Mouse (Mus musculus) limb, embryonic 10.5 days (tissue): ENCODE measurements around the gene Gm10721. TPM values are rescaled to one million over a fixed set of nuclear protein-coding genes. Genes with fewer than 3 reads are reported as not detected.
"Not testable (repeated sequence)": the region's sequence is repeated elsewhere in the genome, so short reads cannot be mapped to it uniquely, and the experiment has no call there.

Experiments used
- DNase-seq: peaks from one replicate; pipeline ENCODE4 v3.0.0-alpha.2; 2017; ENCODE audit warnings: low spot score
- H3K27ac ChIP-seq: fragments of 300-500 bp; sonication (generic); 2 replicates; pipeline ENCODE4 v1.5.1; 2016; ENCODE audit warnings: mild to moderate bottlenecking
- H3K27me3 ChIP-seq: fragments of 300-500 bp; sonication (generic); 2 replicates; pipeline ENCODE4 v1.6.1; 2016; ENCODE audit warnings: low read depth, mild to moderate bottlenecking; ENCODE audit not compliant: poor library complexity, severe bottlenecking
- H3K36me3 ChIP-seq: fragments of 300-500 bp; sonication (generic); 2 replicates; pipeline ENCODE4 v1.6.1; 2016; ENCODE audit warnings: mild to moderate bottlenecking, moderate library complexity
- H3K4me1 ChIP-seq: fragments of 300-500 bp; sonication (generic); 2 replicates; pipeline ENCODE4 v1.6.1; 2016
- H3K4me3 ChIP-seq: fragments of 300-500 bp; sonication (generic); 2 replicates; pipeline ENCODE4 v1.5.1; 2016; ENCODE audit warnings: mild to moderate bottlenecking, moderate library complexity
- H3K9me3 ChIP-seq: fragments of 300-500 bp; sonication (generic); replicated peaks from 2 replicates; pipeline ENCODE4 v1.6.1; 2016; ENCODE audit warnings: mild to moderate bottlenecking
- WGBS: fragments of 180-500 bp; shearing (Covaris S2); methylation state at CpG from one replicate; pipeline ENCODE4 v1.1.7; 2016; 5-methylcytosine and 5-hydroxymethylcytosine counted together
- microRNA-seq: library from miRNA; unstranded; fragments of <30 nt; microRNA quantifications from one replicate; pipeline ENCODE4, GENCODE M21; 2017
- polyA plus RNA-seq: library from polyadenylated mRNA; unstranded; fragments of >200 nt; fragmentation: Nextera tagmentation; extraction: Ambion mirVana; gene quantifications from 2 replicates; pipeline ENCODE4 v1.2.1, GENCODE M21; 2016

Gm10721 gene
- polyA plus RNA-seq, 1 experiment from 2014 or later: not detected

- not testable (repeated sequence) for H3K27me3 ChIP-seq, H3K4me1 ChIP-seq, H3K4me3 ChIP-seq, H3K36me3 ChIP-seq, H3K27ac ChIP-seq, H3K9me3 ChIP-seq
- peak; percentile 70 for DNase-seq
- WGBS: 61% methylated on average over 2 of the region's 10 CpGs
These were observed 17.9 kb downstream of the Gm10721 start for GRCm38 (mm10) chr9:3030677-3031318.

- H3K27me3 ChIP-seq, H3K4me3 ChIP-seq, H3K27ac ChIP-seq, H3K9me3 ChIP-seq, DNase-seq, H3K36me3 ChIP-seq, H3K4me1 ChIP-seq: not testable (repeated sequence)
- WGBS: 57% methylated on average over 1 of the region's 8 CpGs
These were observed 21.4 kb downstream of the Gm10721 start, which contains the start of gene Gm17535 for GRCm38 (mm10) chr9:3034299-3034698. Gene Gm17535, plus strand, starts transcription at chr9:3034599.

GRCm38 (mm10) chr9:3036577-3036976 is 23.6 kb downstream of the Gm10721 start, which contains the start of gene Gm10715:
Gene Gm10715, plus strand, starts transcription at chr9:3036877.
- not testable (repeated sequence) for H3K4me3 ChIP-seq, H3K36me3 ChIP-seq, H3K9me3 ChIP-seq, H3K27me3 ChIP-seq, DNase-seq, H3K27ac ChIP-seq, H3K4me1 ChIP-seq
- 82% methylated on average over 8 of the region's 8 CpGs for WGBS

DNA sequence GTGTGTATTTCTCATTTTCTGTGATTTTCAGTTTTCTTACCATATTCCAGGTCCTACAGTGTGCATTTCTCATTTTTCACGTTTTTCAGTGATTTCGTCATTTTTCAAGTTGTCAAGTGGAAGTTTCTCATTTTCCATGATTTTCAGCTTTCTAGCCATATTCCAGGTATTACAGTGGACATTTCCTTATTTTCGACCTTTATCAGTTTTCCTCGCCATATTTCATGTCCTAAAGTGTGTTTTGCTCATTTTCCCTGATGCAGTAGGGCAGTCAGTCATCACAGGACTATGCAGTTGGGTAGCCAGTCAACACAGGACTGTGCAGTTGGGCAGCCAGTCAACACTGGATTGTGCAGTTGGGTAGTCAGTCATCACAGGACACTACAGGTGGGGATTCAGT is 25.2 kb downstream of the Gm10721 start:
- DNase-seq, H3K27ac ChIP-seq, H3K4me3 ChIP-seq, H3K27me3 ChIP-seq, H3K4me1 ChIP-seq, H3K9me3 ChIP-seq, H3K36me3 ChIP-seq: not testable (repeated sequence)
- WGBS: 73% methylated on average over 4 of the region's 4 CpGs

Small RNA genes lying within 50 kb of the gene (microRNA-seq; reads per million reads assigned to microRNA genes)
- not detected for gene Mir101c

Other genes with a start within 250 kb of the Gm10721 start
- gene Gm10722, start 12.2 kb upstream of the Gm10721 start, polyA plus RNA-seq: not detected in 2 replicates
- not detected in 2 replicates for gene Gm11168, start 9.8 kb upstream of the Gm10721 start, polyA plus RNA-seq
- gene Gm10720, start 2.5 kb downstream of the Gm10721 start, polyA plus RNA-seq: not detected in 2 replicates
- gene Gm10719, start 4.3 kb downstream of the Gm10721 start, polyA plus RNA-seq: not detected in 2 replicates
- not detected in 2 replicates for gene Gm10718, start 10.4 kb downstream of the Gm10721 start, polyA plus RNA-seq
- not detected in 2 replicates for gene Gm10717, start 12.3 kb downstream of the Gm10721 start, polyA plus RNA-seq
- gene Gm17535, start 21.5 kb downstream of the Gm10721 start, polyA plus RNA-seq: not detected in 2 replicates
- gene Gm10715, start 23.7 kb downstream of the Gm10721 start, polyA plus RNA-seq: not detected in 2 replicates